Mouse (Mus musculus) left cerebral cortex, adult 8-10 months (tissue): ENCODE results near the gene Tmem185b. TPM values are rescaled to one million over a fixed set of nuclear protein-coding genes. Genes with fewer than 3 reads are reported as not detected.

Source experiments
- DNase-seq, 2 experiments: peaks; one replicate each; pipeline ENCODE4 v3.0.0; 2022; ENCODE audit warnings: low spot score in 2 of 2
- total RNA-seq, 4 experiments: library from RNA; stranded (reverse); gene quantifications; 2 replicates each; pipeline ENCODE4 v1.2.4; 2022

Tmem185b gene
- total RNA-seq, 4 experiments from 2014 or later, result 14.5 to 19.4 (median 17.0) TPM

- no peak for DNase-seq
Measured at GRCm38 (mm10) chr1:119503181-119503580, 22.8 kb upstream of the Tmem185b start.

- DNase-seq, result no peak
Measured at GRCm38 (mm10) chr1:119503808-119504207, 22.2 kb upstream of the Tmem185b start.

GRCm38 (mm10) chr1:119504260-119505062 lies 21.5 kb upstream of the Tmem185b start, which contains the start of gene Ralb:
Gene Ralb (minus strand): TSS chr1:119504794.
- peak; percentile 83 to 98 for DNase-seq

- DNase-seq, result no peak
Measured at GRCm38 (mm10) chr1:119505951-119506350, 20.0 kb upstream of the Tmem185b start.

- DNase-seq, result no peak
Measured at GRCm38 (mm10) chr1:119508548-119508947, 17.4 kb upstream of the Tmem185b start.

GRCm38 (mm10) chr1:119509474-119509873 lies 16.5 kb upstream of the Tmem185b start:
- no peak for DNase-seq

- no peak for DNase-seq
Measured at GRCm38 (mm10) chr1:119510409-119510808, 15.6 kb upstream of the Tmem185b start.

- DNase-seq, result no peak
Measured at GRCm38 (mm10) chr1:119510857-119511256, 15.1 kb upstream of the Tmem185b start.

- no peak for DNase-seq
Measured at GRCm38 (mm10) chr1:119518060-119518459, 7.9 kb upstream of the Tmem185b start.

GRCm38 (mm10) chr1:119518786-119519185 lies 7.2 kb upstream of the Tmem185b start:
- DNase-seq, result no peak

- no peak for DNase-seq
Measured at GRCm38 (mm10) chr1:119519286-119519685, 6.7 kb upstream of the Tmem185b start.

GRCm38 (mm10) chr1:119521029-119521428 lies 4.9 kb upstream of the Tmem185b start:
- no peak for DNase-seq

GRCm38 (mm10) chr1:119521681-119522080 lies 4.3 kb upstream of the Tmem185b start:
- no peak for DNase-seq

- DNase-seq, result no peak
Measured at GRCm38 (mm10) chr1:119522726-119523125, 3.2 kb upstream of the Tmem185b start.

GRCm38 (mm10) chr1:119523369-119523768 lies 2.6 kb upstream of the Tmem185b start:
- no peak for DNase-seq

- no peak for DNase-seq
Measured at GRCm38 (mm10) chr1:119523826-119524225, 2.1 kb upstream of the Tmem185b start.

- no peak for DNase-seq
Measured at GRCm38 (mm10) chr1:119525004-119525444, 936 bp upstream of the Tmem185b start.

- no peak for DNase-seq
Measured at GRCm38 (mm10) chr1:119530941-119531340, 5.0 kb downstream of the Tmem185b start.

GRCm38 (mm10) chr1:119532165-119532564 lies 6.2 kb downstream of the Tmem185b start:
- no peak for DNase-seq

- no peak for DNase-seq
Measured at GRCm38 (mm10) chr1:119533093-119533805, 7.3 kb downstream of the Tmem185b start.

- DNase-seq, result no peak
Measured at GRCm38 (mm10) chr1:119534341-119534740, 8.4 kb downstream of the Tmem185b start.

GRCm38 (mm10) chr1:119536122-119536521 lies 10.2 kb downstream of the Tmem185b start:
- DNase-seq, result no peak
